Comparison of ENCODE assay signal across 8 mouse cellular contexts in genomic region chr1:165281351-165282221, GRCm38 (mm10). TPM values are rescaled to one million over a fixed set of nuclear protein-coding genes. Genes with fewer than 3 reads are reported as not detected.
DNase-seq lines count a peak whose midpoint lies in the region; ATAC-seq and TF ChIP-seq lines count a peak whose summit lies in the region.

No protein-coding gene starts in this region.

- H3K27me3 ChIP-seq in heart, embryonic 16.5 days (ENCODE audit: control insufficient read depth, insufficient read depth, low read length): no peaks in the 10 kb centered on the region

- 2% methylated on average over 53 of the region's 71 CpGs for WGBS in heart, embryonic 16.5 days

- peak overlapping the region; percentile 73 for H3K9ac ChIP-seq in ES-E14 (ENCODE audit: insufficient read depth, low read depth, low read length, poor library complexity, severe bottlenecking)
- H3K9ac ChIP-seq in heart, embryonic 16.5 days (ENCODE audit: low read length): peak overlapping the region; percentile 85

- H3K36me3 ChIP-seq in ES-E14 (ENCODE audit: control insufficient read depth, insufficient read depth, low read length, poor library complexity, severe bottlenecking): no peaks in the 10 kb centered on the region
- no peaks in the 10 kb centered on the region for H3K36me3 ChIP-seq in heart, embryonic 16.5 days (ENCODE audit: control insufficient read depth, insufficient read depth)

- no peak for TF ChIP-seq CTCF in embryonic fibroblast, embryonic 13.5 days (IDR thresholded peaks at IDR 0.05; ENCODE audit: borderline replicate concordance, insufficient read depth, low read length)

- ATAC-seq in heart, embryonic 16.5 days (replicated peaks; ENCODE audit: extremely low read depth, insufficient read depth, low FRiP score): peak; percentile 81

- no peaks in the 10 kb centered on the region for H3K9me3 ChIP-seq in ES-E14 (ENCODE audit: control insufficient read depth, insufficient read depth, low read depth, low read length)
- no peaks in the 10 kb centered on the region for H3K9me3 ChIP-seq in heart, embryonic 16.5 days (replicated peaks; ENCODE audit: control insufficient read depth, low read length)

- H3K4me2 ChIP-seq in heart, embryonic 16.5 days (ENCODE audit: low read depth, low read length): peak overlapping the region; percentile 81

- in situ Hi-C loops in ES-E14 (cut with MboI; ENCODE audit: low sequenced_read_pairs in 2 of 2, unreplicated experiment in 2 of 2): no loop called here

- peak; percentile 74 for TF ChIP-seq POLR2A in embryonic fibroblast, embryonic 13.5 days (IDR thresholded peaks at IDR 0.05; ENCODE audit: low read depth, low read length)

- peak overlapping the region; percentile 79 to 95 for H3K4me3 ChIP-seq in ES-E14 (ENCODE audit: insufficient read depth in 1 of 2, low read depth in 1 of 2, low read length in 2 of 2, poor library complexity in 1 of 2, severe bottlenecking in 1 of 2)
- peak overlapping the region; percentile 90 for H3K4me3 ChIP-seq in embryonic fibroblast, embryonic 13.5 days (ENCODE audit: insufficient read depth, low read length)
- peak overlapping the region; percentile 83 for H3K4me3 ChIP-seq in heart, embryonic 16.5 days (ENCODE audit: low read length)

- H3K4me1 ChIP-seq in ES-E14 (ENCODE audit: control insufficient read depth in 2 of 2, insufficient read depth in 2 of 2, low read length in 2 of 2, poor library complexity in 1 of 2): peaks cover 0 to 2% of the 10 kb centered on the region in 2 experiments; a peak in 1 of 4 replicates
- peaks cover 6% of the 10 kb centered on the region; the same call in 1 of the 2 replicates for H3K4me1 ChIP-seq in embryonic fibroblast, embryonic 13.5 days (ENCODE audit: control insufficient read depth, insufficient read depth, low read length)
- H3K4me1 ChIP-seq in heart, embryonic 16.5 days (ENCODE audit: control insufficient read depth, insufficient read depth, low read length): peaks cover 8% of the 10 kb centered on the region

- DNase-seq in ES-E14 (ENCODE audit: low read depth, low spot score): no peak
- DNase-seq in adrenal gland, postnatal 4 days (ENCODE audit: low spot score in 2 of 2): peak; percentile 48 to 52
- DNase-seq in kidney, postnatal 10 days: peak; percentile 83
- DNase-seq in lung, postnatal 25 days (ENCODE audit: low spot score): peak; percentile 43
- peak; percentile 39 for DNase-seq in right cerebral cortex, postnatal 14 days
- DNase-seq in yolk sac, embryonic 10.5 days (ENCODE audit: low spot score): peak; percentile 65

- H3K27ac ChIP-seq in ES-E14 (ENCODE audit: insufficient read depth, low read depth, low read length, poor library complexity, severe bottlenecking): no peak overlapping the region
- H3K27ac ChIP-seq in embryonic fibroblast, embryonic 13.5 days (ENCODE audit: insufficient read depth, low read length): peak overlapping the region; percentile 54; the same call in 1 of the 2 replicates
- H3K27ac ChIP-seq in heart, embryonic 16.5 days (ENCODE audit: low read length): peak overlapping the region; percentile 64

TF ChIP-seq in ES-E14, 5 proteins besides CTCF, POLR2A, EP300 and RAD21:
- TF ChIP-seq CHD2 (IDR thresholded peaks at IDR 0.05; ENCODE audit: low read depth, low read length) (no peak), ZC3H11A (IDR thresholded peaks at IDR 0.05; ENCODE audit: borderline replicate concordance, low read depth, low read length) (no peak), ZNF384 (IDR thresholded peaks at IDR 0.05; ENCODE audit: low read depth, low read length) (no peak), HCFC1 (IDR thresholded peaks at IDR 0.05; ENCODE audit: borderline replicate concordance, insufficient read depth, low read length) (no peak), MAFK (IDR thresholded peaks at IDR 0.05; ENCODE audit: insufficient read depth, low read depth, low read length) (no peak)

RNA-seq across cellular contexts. Expression of gene Gpr161, which starts 14.0 kb away (rescaled TPM):
- 3.3 and 4.5 TPM in 2 replicates for total RNA-seq in ES-E14 (2012; rRNA removed)
- total RNA-seq in adrenal gland, postnatal 4 days (2021): 1 to 10 TPM; 4.2 to 5.6 TPM
- 9.9 and 11.3 TPM in 2 replicates for polyA plus RNA-seq in embryonic fibroblast, embryonic 13.5 days (2011; ENCODE audit: insufficient read length, low read depth, missing spikeins)
- 0.55 and 0.59 TPM in 2 replicates for polyA plus RNA-seq in heart, embryonic 16.5 days (2015; fragmentation: Nextera tagmentation; extraction: Ambion mirVana)

RNA-seq across cellular contexts. Expression of gene Tiprl, which starts 44.8 kb away (rescaled TPM):
- total RNA-seq in ES-E14 (2012; rRNA removed): 27.4 and 40.2 TPM in 2 replicates
- total RNA-seq in adrenal gland, postnatal 4 days (2021): 10 to 100 TPM; 54.2 to 54.4 TPM
- 64.0 and 70.2 TPM in 2 replicates for polyA plus RNA-seq in embryonic fibroblast, embryonic 13.5 days (2011; ENCODE audit: insufficient read length, low read depth, missing spikeins)
- polyA plus RNA-seq in heart, embryonic 16.5 days (2015; fragmentation: Nextera tagmentation; extraction: Ambion mirVana): 93.4 and 94.0 TPM in 2 replicates
